Mouse (Mus musculus) testis, adult 2 months (tissue): Measurements from ENCODE around the gene Pde4dip.

Experiments used
- CTCF ChIP-seq: fragments of 200-500 bp; IDR thresholded peaks from 2 replicates; pipeline ENCODE4 v1.5.1; 2012; ENCODE audit warnings: low read depth, mild to moderate bottlenecking, inconsistent platforms, low read length, moderate library complexity; ENCODE audit not compliant: control insufficient read depth, insufficient read depth, insufficient replicate concordance
- POLR2A ChIP-seq: fragments of 200-500 bp; IDR thresholded peaks from 2 replicates; pipeline ENCODE4 v1.6.1; 2012; ENCODE audit warnings: low read depth, mild to moderate bottlenecking, inconsistent platforms, low read length, moderate library complexity; ENCODE audit not compliant: control insufficient read depth

- TF ChIP-seq POLR2A = no peak
- no peak for TF ChIP-seq CTCF
These were observed 160.7 kb downstream of the Pde4dip start for GRCm38 (mm10) chr3:97727801-97728200.
